Mouse (Mus musculus) stomach, postnatal 0 days (tissue): Measurements from ENCODE around the gene Tnfrsf8.

Experiments
- CTCF ChIP-seq: IDR thresholded peaks from 2 replicates; pipeline ENCODE4 v1.5.1; 2016; ENCODE audit warnings: antibody characterized with exemption, low read depth, mild to moderate bottlenecking, moderate library complexity
- EP300 ChIP-seq: optimal IDR thresholded peaks from 2 replicates; pipeline ENCODE3; 2016; ENCODE audit warnings: antibody characterized with exemption

DNA sequence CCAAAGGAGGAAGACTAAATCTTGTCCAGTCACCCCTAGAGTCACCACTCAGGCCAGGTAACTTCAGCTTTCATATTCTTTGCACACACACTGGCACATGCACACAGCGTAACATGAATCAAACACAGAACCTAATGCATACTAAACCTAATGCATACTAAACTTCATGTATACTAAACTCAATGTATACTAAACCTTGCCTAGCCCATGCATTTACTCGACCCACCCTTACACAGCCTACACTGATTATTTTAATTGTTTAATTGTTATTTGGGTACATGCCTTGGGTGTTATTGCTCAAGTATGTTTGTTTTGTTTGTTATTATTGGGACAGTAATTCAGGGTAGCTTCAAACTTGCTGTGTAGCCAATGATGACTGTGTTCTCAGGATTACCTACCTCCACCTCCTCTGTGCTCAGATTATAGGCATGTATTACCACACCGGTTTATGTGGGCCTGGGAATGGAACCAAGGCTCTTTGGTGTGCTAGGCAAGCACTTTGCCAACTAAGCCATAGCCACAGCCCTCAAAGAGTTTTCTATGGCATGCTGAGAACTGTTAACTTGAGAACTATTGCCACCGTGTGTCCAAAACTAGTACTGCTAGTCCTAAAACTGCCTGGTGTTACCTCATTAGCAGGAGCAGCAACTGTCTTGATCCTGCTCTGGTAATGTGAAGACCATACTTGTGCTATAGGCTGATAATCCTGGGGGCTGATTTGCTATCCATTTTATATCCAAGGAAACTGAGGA, 28.4 kb downstream of the Tnfrsf8 start:
- no peak for TF ChIP-seq EP300
- peak; percentile 93 for TF ChIP-seq CTCF
